Mouse (Mus musculus): Measurements from ENCODE around the gene Rapgef1. TPM values are rescaled to one million over a fixed set of nuclear protein-coding genes. Genes with fewer than 3 reads are reported as not detected.

The Rapgef1 gene
- polyA plus RNA-seq, 1 experiment from 2014 or later = 19.8 TPM

DNA sequence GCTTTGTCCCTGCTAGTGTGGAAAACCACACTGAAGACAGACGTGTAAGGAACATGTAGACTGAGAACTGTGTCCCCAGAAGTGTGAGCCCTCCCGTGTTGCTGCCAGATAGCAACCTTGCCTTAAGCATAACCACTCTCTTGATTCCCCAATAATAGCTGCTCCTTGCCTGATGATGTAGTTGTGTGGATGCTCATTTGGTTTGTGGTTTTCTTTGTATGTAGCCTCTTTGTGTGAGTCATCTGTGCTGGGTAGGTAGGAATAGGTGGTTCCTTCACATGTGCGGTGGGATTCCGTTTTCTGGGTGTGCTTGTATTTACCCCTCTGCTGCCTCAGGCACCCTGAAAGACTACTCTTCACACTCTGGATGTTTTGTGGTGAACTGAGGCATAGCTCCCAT, 49.4 kb downstream of the Rapgef1 start:
- Histone ChIP-seq H3K4me1 (replicated peaks) (peaks cover 47% of the 10 kb centered on the region), H3K4me3 (replicated peaks) (no peak overlapping the region), H3K36me3 (no peaks in the 10 kb centered on the region), H3K9ac (replicated peaks) (no peak overlapping the region), H3K9me3 (no peaks in the 10 kb centered on the region), H3K4me2 (replicated peaks) (no peak overlapping the region), H3K27ac (no peak overlapping the region), H3K27me3 (no peaks in the 10 kb centered on the region)
- WGBS = 89% methylated on average over 4 of the region's 4 CpGs
- no peak for ATAC-seq

GRCm38 (mm10) chr2:29669711-29670110, 50.2 kb downstream of the Rapgef1 start:
- no peak for ATAC-seq
- no peaks in the 10 kb centered on the region for H3K36me3 ChIP-seq
- H3K27ac ChIP-seq = 0 out of 2 replicates have a peak overlapping the region, but pooled peaks have one; percentile 59
- H3K27me3 ChIP-seq = no peaks in the 10 kb centered on the region
- H3K9ac ChIP-seq (replicated peaks) = no peak overlapping the region
- no peaks in the 10 kb centered on the region for H3K9me3 ChIP-seq
- H3K4me1 ChIP-seq (replicated peaks) = peaks cover 54% of the 10 kb centered on the region
- no peak overlapping the region for H3K4me2 ChIP-seq (replicated peaks)
- H3K4me3 ChIP-seq (replicated peaks) = no peak overlapping the region

- Histone ChIP-seq H3K27ac (peak overlapping the region; percentile 59), H3K9me3 (no peaks in the 10 kb centered on the region), H3K4me2 (replicated peaks) (no peak overlapping the region), H3K9ac (replicated peaks) (no peak overlapping the region), H3K36me3 (no peaks in the 10 kb centered on the region), H3K4me1 (replicated peaks) (peaks cover 54% of the 10 kb centered on the region), H3K27me3 (no peaks in the 10 kb centered on the region), H3K4me3 (replicated peaks) (no peak overlapping the region)
- WGBS = 59% methylated on average over 9 of the region's 9 CpGs
- peak; percentile 34; the same call in 1 of the 2 replicates for ATAC-seq
Measured at GRCm38 (mm10) chr2:29670231-29670991, 50.9 kb downstream of the Rapgef1 start.

- H3K36me3 ChIP-seq = no peaks in the 10 kb centered on the region
- H3K27me3 ChIP-seq = no peaks in the 10 kb centered on the region
- no peak overlapping the region for H3K4me2 ChIP-seq (replicated peaks)
- peaks cover 51% of the 10 kb centered on the region for H3K4me1 ChIP-seq (replicated peaks)
- ATAC-seq = no peak
- H3K9ac ChIP-seq (replicated peaks) = no peak overlapping the region
- WGBS = 76% methylated on average over 4 of the region's 4 CpGs
- H3K4me3 ChIP-seq (replicated peaks) = no peak overlapping the region
- H3K27ac ChIP-seq = no peak overlapping the region
- no peaks in the 10 kb centered on the region for H3K9me3 ChIP-seq
Measured at GRCm38 (mm10) chr2:29671374-29671773, 51.9 kb downstream of the Rapgef1 start.

GRCm38 (mm10) chr2:29671856-29672255, 52.3 kb downstream of the Rapgef1 start:
- no peaks in the 10 kb centered on the region for H3K9me3 ChIP-seq
- H3K27ac ChIP-seq = no peak overlapping the region
- no peak overlapping the region for H3K9ac ChIP-seq (replicated peaks)
- 81% methylated on average over 3 of the region's 3 CpGs for WGBS
- H3K4me3 ChIP-seq (replicated peaks) = no peak overlapping the region
- ATAC-seq = no peak
- no peaks in the 10 kb centered on the region for H3K36me3 ChIP-seq
- no peaks in the 10 kb centered on the region for H3K27me3 ChIP-seq
- H3K4me2 ChIP-seq (replicated peaks) = no peak overlapping the region
- H3K4me1 ChIP-seq (replicated peaks) = peaks cover 50% of the 10 kb centered on the region

GRCm38 (mm10) chr2:29672746-29673536, 53.4 kb downstream of the Rapgef1 start:
- H3K36me3 ChIP-seq = no peaks in the 10 kb centered on the region
- H3K4me1 ChIP-seq (replicated peaks) = peaks cover 44% of the 10 kb centered on the region
- H3K9me3 ChIP-seq = no peaks in the 10 kb centered on the region
- H3K27ac ChIP-seq = no peak overlapping the region
- H3K9ac ChIP-seq (replicated peaks) = no peak overlapping the region
- H3K4me2 ChIP-seq (replicated peaks) = no peak overlapping the region
- H3K27me3 ChIP-seq = no peaks in the 10 kb centered on the region
- no peak overlapping the region for H3K4me3 ChIP-seq (replicated peaks)
- no peak for ATAC-seq
- WGBS = 89% methylated on average over 7 of the region's 7 CpGs

DNA sequence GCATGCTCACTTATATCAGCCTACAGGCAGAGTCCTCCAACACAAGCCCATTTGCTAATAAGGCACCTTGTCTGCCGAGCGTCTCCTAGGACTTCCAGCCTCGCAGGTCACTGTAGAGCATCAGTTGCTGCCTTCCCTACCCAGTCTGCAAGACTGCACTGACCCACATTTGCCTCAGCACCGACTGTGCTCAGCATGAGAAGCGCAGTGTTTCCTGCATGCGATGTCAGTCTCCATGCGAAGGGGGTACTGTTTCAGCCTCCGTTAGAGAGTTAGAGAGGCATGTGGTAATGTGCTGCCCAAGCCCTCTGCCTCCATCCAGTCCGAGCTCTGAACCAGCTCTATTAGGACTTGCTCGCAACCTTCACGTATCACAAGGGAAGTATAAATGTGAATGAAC, 54.6 kb downstream of the Rapgef1 start:
- H3K27ac ChIP-seq = no peak overlapping the region
- WGBS = 79% methylated on average over 11 of the region's 11 CpGs
- H3K27me3 ChIP-seq = no peaks in the 10 kb centered on the region
- H3K36me3 ChIP-seq = peaks cover 4% of the 10 kb centered on the region
- no peak overlapping the region for H3K4me3 ChIP-seq (replicated peaks)
- no peaks in the 10 kb centered on the region for H3K9me3 ChIP-seq
- H3K4me2 ChIP-seq (replicated peaks) = no peak overlapping the region
- peaks cover 39% of the 10 kb centered on the region for H3K4me1 ChIP-seq (replicated peaks)
- no peak overlapping the region for H3K9ac ChIP-seq (replicated peaks)
- ATAC-seq = no peak

DNA sequence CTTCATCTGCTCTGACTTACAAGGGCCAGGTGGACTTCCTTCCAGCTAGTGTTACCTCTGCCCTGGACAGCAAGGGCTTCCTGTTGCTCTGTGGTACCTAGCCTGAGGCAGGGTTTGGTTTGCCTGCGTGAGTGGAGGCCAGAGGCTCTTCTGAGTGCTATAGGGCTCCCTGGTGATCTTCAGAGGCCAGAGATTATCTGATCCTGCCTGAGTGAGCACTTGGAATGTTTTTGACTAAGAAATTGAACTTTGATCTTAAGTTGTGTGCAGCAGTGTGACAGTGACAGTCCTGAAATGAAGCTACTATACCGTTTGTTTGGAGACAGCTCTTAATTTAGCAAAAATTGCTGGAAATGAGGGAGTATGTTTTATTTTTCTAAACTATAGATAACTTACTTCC, 55.0 kb downstream of the Rapgef1 start:
- Histone ChIP-seq H3K9me3 (no peaks in the 10 kb centered on the region), H3K27me3 (no peaks in the 10 kb centered on the region), H3K36me3 (peaks cover 8% of the 10 kb centered on the region), H3K9ac (replicated peaks) (no peak overlapping the region), H3K4me1 (replicated peaks) (peaks cover 35% of the 10 kb centered on the region), H3K27ac (no peak overlapping the region), H3K4me2 (replicated peaks) (no peak overlapping the region), H3K4me3 (replicated peaks) (no peak overlapping the region)
- WGBS = 25% methylated on average over 2 of the region's 2 CpGs
- ATAC-seq = no peak

GRCm38 (mm10) chr2:29675846-29676245, 56.3 kb downstream of the Rapgef1 start:
- Histone ChIP-seq H3K9ac (replicated peaks) (no peak overlapping the region), H3K27me3 (no peaks in the 10 kb centered on the region), H3K4me3 (replicated peaks) (no peak overlapping the region), H3K4me1 (replicated peaks) (peaks cover 22% of the 10 kb centered on the region), H3K9me3 (no peaks in the 10 kb centered on the region), H3K4me2 (replicated peaks) (no peak overlapping the region), H3K36me3 (peaks cover 14% of the 10 kb centered on the region), H3K27ac (no peak overlapping the region)
- ATAC-seq = no peak
- WGBS = 91% methylated on average over 4 of the region's 4 CpGs

DNA sequence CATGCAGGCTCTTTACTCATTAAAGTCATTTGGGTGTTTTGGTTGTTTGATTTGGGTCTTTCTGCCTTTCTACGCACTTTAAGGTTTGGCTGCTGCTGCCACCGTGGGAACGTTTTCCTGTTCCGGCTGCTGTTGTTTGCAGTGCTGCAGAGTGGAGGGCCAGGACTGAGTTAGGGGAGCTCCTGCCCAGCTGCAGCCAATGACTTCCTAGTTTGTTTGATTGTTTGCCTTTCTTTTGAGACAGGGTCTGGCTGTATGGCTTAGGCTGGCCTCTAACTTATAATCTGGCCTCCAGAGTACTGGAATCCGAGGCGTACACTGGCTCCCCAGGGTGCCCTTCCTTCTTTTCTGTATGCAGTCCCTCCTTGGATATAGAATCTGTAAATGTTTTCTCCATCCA, 57.0 kb downstream of the Rapgef1 start:
- Histone ChIP-seq H3K9ac (replicated peaks) (0 out of 2 replicates have a peak overlapping the region, but pooled peaks have one; percentile 29), H3K4me2 (replicated peaks) (no peak overlapping the region), H3K27ac (no peak overlapping the region), H3K27me3 (no peaks in the 10 kb centered on the region), H3K4me3 (replicated peaks) (no peak overlapping the region), H3K4me1 (replicated peaks) (peaks cover 15% of the 10 kb centered on the region), H3K9me3 (no peaks in the 10 kb centered on the region), H3K36me3 (peaks cover 14% of the 10 kb centered on the region)
- WGBS = 55% methylated on average over 6 of the region's 6 CpGs
- no peak for ATAC-seq

DNA sequence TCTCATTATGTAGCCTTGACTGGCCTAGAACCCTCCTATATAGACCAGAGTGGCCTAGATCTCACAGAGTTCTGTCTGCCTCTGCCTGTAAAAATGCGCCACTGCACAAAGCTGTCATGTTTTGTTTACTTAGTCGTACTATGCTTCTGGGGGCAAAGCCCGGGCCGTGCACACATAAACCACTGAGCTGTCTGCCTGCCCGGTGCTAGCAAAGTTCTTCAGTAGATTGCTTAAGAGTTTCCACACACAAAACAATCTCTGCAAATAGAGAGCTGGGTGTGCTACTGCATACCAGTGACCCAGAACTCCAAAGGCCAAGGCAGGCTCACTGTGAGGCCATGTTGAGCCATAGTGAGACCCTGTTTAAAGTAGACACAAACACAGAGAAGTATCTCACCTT, 58.3 kb downstream of the Rapgef1 start:
- Histone ChIP-seq H3K27ac (no peak overlapping the region), H3K36me3 (peaks cover 14% of the 10 kb centered on the region), H3K4me1 (replicated peaks) (peaks cover 12% of the 10 kb centered on the region), H3K4me3 (replicated peaks) (no peak overlapping the region), H3K9me3 (no peaks in the 10 kb centered on the region), H3K4me2 (replicated peaks) (no peak overlapping the region), H3K9ac (replicated peaks) (no peak overlapping the region), H3K27me3 (no peaks in the 10 kb centered on the region)
- 79% methylated on average over 5 of the region's 5 CpGs for WGBS
- ATAC-seq = no peak

DNA sequence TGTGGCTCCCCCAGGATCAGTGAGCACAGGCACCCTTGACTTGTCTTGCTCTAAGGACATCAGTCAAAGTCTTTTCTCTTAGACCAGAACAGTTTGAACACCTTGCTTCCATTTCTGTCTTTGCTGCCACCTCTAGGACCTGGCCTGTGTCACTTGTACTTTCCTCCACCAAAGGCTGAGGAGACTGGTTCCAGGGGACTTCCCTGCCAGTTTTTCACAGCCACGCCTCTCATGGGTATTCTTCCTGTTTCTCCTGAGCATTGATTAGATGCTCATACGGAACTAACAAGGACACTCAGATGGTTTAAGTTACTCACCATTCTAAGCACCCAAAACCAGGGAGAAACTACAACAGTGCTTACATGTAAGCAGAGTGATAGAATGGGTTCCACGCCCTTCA, 59.0 kb downstream of the Rapgef1 start:
- peaks cover 14% of the 10 kb centered on the region for H3K36me3 ChIP-seq
- peaks cover 12% of the 10 kb centered on the region for H3K4me1 ChIP-seq (replicated peaks)
- WGBS = 83% methylated on average over 3 of the region's 3 CpGs
- no peak overlapping the region for H3K27ac ChIP-seq
- H3K9me3 ChIP-seq = no peaks in the 10 kb centered on the region
- no peak overlapping the region for H3K9ac ChIP-seq (replicated peaks)
- H3K4me2 ChIP-seq (replicated peaks) = no peak overlapping the region
- no peak for ATAC-seq
- H3K4me3 ChIP-seq (replicated peaks) = no peak overlapping the region
- H3K27me3 ChIP-seq = no peaks in the 10 kb centered on the region
